Mouse (Mus musculus) forelimb bud, embryonic 11.5 days (tissue): ENCODE measurements around the gene Olfr1507.

Experiments
- DNase-seq: peaks from one replicate; pipeline ENCODE4 v3.0.0-alpha.2; 2012; ENCODE audit warnings: low read depth, low spot score

Olfr1507 gene

GRCm38 (mm10) chr14:52495516-52495915 lies at the start of gene Olfr1507:
Gene Olfr1507 (minus strand): TSS chr14:52495749.
- DNase-seq = peak; percentile 1

GRCm38 (mm10) chr14:52533336-52533735 lies 37.8 kb upstream of the Olfr1507 start:
- no peak for DNase-seq

- no peak for DNase-seq
Measured at GRCm38 (mm10) chr14:52524952-52525351, 29.4 kb upstream of the Olfr1507 start.

GRCm38 (mm10) chr14:52467395-52467794 lies 28.2 kb downstream of the Olfr1507 start, which contains the start of gene Olfr1508:
Gene Olfr1508 (minus strand): TSS chr14:52467495.
- DNase-seq = no peak

- DNase-seq = no peak
Measured at GRCm38 (mm10) chr14:52465738-52466137, 29.8 kb downstream of the Olfr1507 start.

GRCm38 (mm10) chr14:52461928-52462327 lies 33.6 kb downstream of the Olfr1507 start:
- DNase-seq = no peak

- DNase-seq = no peak
Measured at GRCm38 (mm10) chr14:52451138-52451537, 44.4 kb downstream of the Olfr1507 start.

GRCm38 (mm10) chr14:52442690-52443089 lies 52.9 kb downstream of the Olfr1507 start, which contains the start of gene Olfr1509:
Gene Olfr1509 (plus strand): TSS chr14:52442990.
- no peak for DNase-seq
